Mouse (Mus musculus) monocyte, adult 59 days (primary cell): ENCODE data around the gene Man2b2. TPM values are rescaled to one million over a fixed set of nuclear protein-coding genes. Genes with fewer than 3 reads are reported as not detected.

Experiments used
- total RNA-seq, 2 experiments: library from RNA; stranded (reverse); gene quantifications; one replicate each; pipeline ENCODE4 v1.2.4; 2023

The Man2b2 gene
- 10 to 100 TPM; 65.4 to 79.0 TPM for total RNA-seq

GRCm38 (mm10) chr5:36829913-36830879 lies at the start of gene Man2b2:
TSS of gene Man2b2 (minus strand) at chr5:36830653.

GRCm38 (mm10) chr5:36868266-36869090 lies 38.0 kb upstream of the Man2b2 start, which contains the start of gene Ppp2r2c:
TSS of gene Ppp2r2c (plus strand) at chr5:36868513.

GRCm38 (mm10) chr5:36796296-36797014 lies 34.0 kb downstream of the Man2b2 start, which contains the start of gene Mrfap1:
TSS of gene Mrfap1 (minus strand) at chr5:36796772.

Other genes starting within 250 kb of the Man2b2 start
- gene Tbc1d14, start 237.4 kb downstream of the Man2b2 start, total RNA-seq: 10 to 100 TPM; 79.6 to 90.0 TPM
- gene D5Ertd579e, start 134.6 kb downstream of the Man2b2 start, total RNA-seq: 10 to 100 TPM; 32.6 to 40.2 TPM
- gene Bloc1s4, start 82.0 kb downstream of the Man2b2 start, total RNA-seq: 10 to 100 TPM; 18.2 to 19.4 TPM
- 100 to 1,000 TPM; 193 to 197 TPM for gene Mrfap1, start 33.9 kb downstream of the Man2b2 start, total RNA-seq
- gene Ppp2r2c, start 37.9 kb upstream of the Man2b2 start, total RNA-seq: not detected
- gene Wfs1, start 158.6 kb upstream of the Man2b2 start, total RNA-seq: 10 to 100 TPM in 1 of 2 experiments, 1 to 10 TPM in 1; 10.0 to 11.4 TPM